Mouse (Mus musculus) heart, postnatal 0 days (tissue): ENCODE measurements around the gene Rnf111.

Experiments used
- CTCF ChIP-seq: IDR thresholded peaks from 2 replicates; pipeline ENCODE4 v1.5.1; 2016; ENCODE audit warnings: antibody characterized with exemption, control low read depth, low read depth
- EP300 ChIP-seq: IDR thresholded peaks from 2 replicates; pipeline ENCODE4 v1.6.1; 2016; ENCODE audit warnings: antibody characterized with exemption, low read depth

DNA sequence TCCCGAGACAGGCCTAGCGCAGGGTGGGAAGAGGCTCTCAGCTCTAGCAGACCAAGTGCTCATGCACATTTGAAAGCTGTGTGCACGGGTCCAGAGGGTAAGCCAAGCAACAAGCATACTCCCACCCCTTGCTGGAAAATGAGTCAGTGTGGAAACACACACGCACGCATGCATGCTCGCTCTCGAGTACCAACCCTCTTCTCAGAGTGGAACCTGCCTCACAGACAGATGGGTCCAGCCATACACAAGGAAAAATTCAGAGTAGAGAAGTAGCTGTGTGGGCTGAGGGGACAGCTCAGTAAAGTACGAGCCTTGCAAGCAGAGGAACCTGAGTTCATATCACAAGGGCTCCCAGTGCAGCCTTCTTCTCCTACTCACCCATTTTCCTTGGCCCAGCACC is 93.8 kb downstream of the Rnf111 start:
- TF ChIP-seq CTCF (no peak), EP300 (no peak)
